Mouse (Mus musculus) intestine, embryonic 15.5 days (tissue): ENCODE results near the gene Gopc. TPM values are rescaled to one million over a fixed set of nuclear protein-coding genes. Genes with fewer than 3 reads are reported as not detected.

Experiments
- polyA plus RNA-seq: library from polyadenylated mRNA; unstranded; fragments of >200 nt; fragmentation: Nextera tagmentation; extraction: Ambion mirVana; gene quantifications from 2 replicates; pipeline ENCODE4 v1.2.1, GENCODE M21; 2015

The Gopc gene
- polyA plus RNA-seq, 1 experiment from 2014 or later: 19.4 TPM

Other genes with a start within 250 kb of the Gopc start
- 3.3 and 3.6 TPM in 2 replicates for gene Ros1, start 186.9 kb downstream of the Gopc start, polyA plus RNA-seq
- 42.4 and 44.6 TPM in 2 replicates for gene Dcbld1, start 148.5 kb downstream of the Gopc start, polyA plus RNA-seq
- not detected in 2 replicates for gene Gm26741, start 23.4 kb downstream of the Gopc start, polyA plus RNA-seq
- 0.63 and 1.6 TPM in 2 replicates for gene Nepn, start 6.8 kb upstream of the Gopc start, polyA plus RNA-seq
- gene Nus1, start 35.4 kb upstream of the Gopc start, polyA plus RNA-seq: 15.7 and 16.1 TPM in 2 replicates